Mouse (Mus musculus) 3T3-L1 (cell line): ENCODE results near the gene Itfg2.

Experiments used
- DNase-seq: peaks from one replicate; pipeline ENCODE4 v3.0.0-alpha.2; 2015; ENCODE audit warnings: low read depth, low spot score

Gene Itfg2

GRCm38 (mm10) chr6:128424269-128425019, at the start of gene Itfg2:
Gene Itfg2, minus strand, starts transcription at chr6:128424931.
- peak; percentile 99 for DNase-seq

GRCm38 (mm10) chr6:128474112-128474511, 49.4 kb upstream of the Itfg2 start:
- no peak for DNase-seq

GRCm38 (mm10) chr6:128469451-128469850, 44.7 kb upstream of the Itfg2 start:
- peak; percentile 50 for DNase-seq

- peak; percentile 30 for DNase-seq
These were observed 42.6 kb upstream of the Itfg2 start for GRCm38 (mm10) chr6:128467298-128467697.

GRCm38 (mm10) chr6:128466563-128466962, 41.8 kb upstream of the Itfg2 start:
- no peak for DNase-seq

- DNase-seq, result no peak
These were observed 41.3 kb upstream of the Itfg2 start for GRCm38 (mm10) chr6:128466043-128466442.

- no peak for DNase-seq
These were observed 40.3 kb upstream of the Itfg2 start for GRCm38 (mm10) chr6:128464996-128465395.

- DNase-seq, result no peak
These were observed 36.9 kb upstream of the Itfg2 start for GRCm38 (mm10) chr6:128461606-128462005.

- DNase-seq, result no peak
These were observed 36.2 kb upstream of the Itfg2 start for GRCm38 (mm10) chr6:128460729-128461503.

- DNase-seq, result no peak
These were observed 35.6 kb upstream of the Itfg2 start for GRCm38 (mm10) chr6:128460321-128460720.

GRCm38 (mm10) chr6:128457186-128457585, 32.5 kb upstream of the Itfg2 start:
- no peak for DNase-seq

GRCm38 (mm10) chr6:128455835-128456605, 31.3 kb upstream of the Itfg2 start:
- DNase-seq, result no peak

GRCm38 (mm10) chr6:128447063-128447462, 22.3 kb upstream of the Itfg2 start:
- DNase-seq, result no peak

GRCm38 (mm10) chr6:128445761-128446535, 21.2 kb upstream of the Itfg2 start:
- DNase-seq, result peak; percentile 67

- DNase-seq, result peak; percentile 20
These were observed 15.5 kb upstream of the Itfg2 start for GRCm38 (mm10) chr6:128440238-128440637.

GRCm38 (mm10) chr6:128438871-128439341, 14.2 kb upstream of the Itfg2 start:
- DNase-seq, result no peak

GRCm38 (mm10) chr6:128438317-128438870, 13.7 kb upstream of the Itfg2 start, which contains the start of gene Fkbp4:
Gene Fkbp4, minus strand, starts transcription at chr6:128438677.
- DNase-seq, result peak; percentile 89

- peak; percentile 58 for DNase-seq
These were observed 13.1 kb upstream of the Itfg2 start for GRCm38 (mm10) chr6:128437731-128438316.

- no peak for DNase-seq
These were observed 12.6 kb upstream of the Itfg2 start for GRCm38 (mm10) chr6:128437288-128437687.

GRCm38 (mm10) chr6:128436356-128437005, 11.8 kb upstream of the Itfg2 start:
- no peak for DNase-seq
